Mouse (Mus musculus) CH12F3 (cell line): ENCODE results near the gene 2410015M20Rik.

Experiments
- in situ Hi-C: fragments of 300-500 bp; cut with MboI; formaldehyde crosslinking; loops from 2 replicates; pipeline ENCODE4 v1.14.3; 2020; ENCODE audit warnings: low sequenced_read_pairs

The 2410015M20Rik gene

GRCm38 (mm10) chr17:56572939-56573338 is 36.6 kb downstream of the 2410015M20Rik start:
- in situ Hi-C loops = no loop called here

DNA sequence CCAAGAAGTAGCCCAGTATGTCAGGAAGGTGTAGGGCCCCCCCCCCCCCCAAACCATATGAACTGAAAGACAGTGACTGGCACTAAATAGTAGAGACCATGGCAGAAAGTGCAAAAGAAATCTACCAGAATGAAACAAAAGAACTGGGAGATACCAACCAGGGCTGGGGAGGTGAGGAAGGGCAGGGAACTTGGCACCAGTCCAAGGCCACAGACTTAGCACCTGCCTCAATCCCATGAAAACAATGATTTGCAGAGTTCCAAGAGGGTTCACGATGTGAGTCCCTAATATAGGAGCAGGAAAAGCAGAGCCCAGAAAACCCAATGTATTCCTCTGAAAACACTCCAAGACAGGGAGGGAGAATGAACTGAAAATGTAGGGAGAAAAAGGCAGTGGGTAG is 37.4 kb downstream of the 2410015M20Rik start:
- in situ Hi-C loops = no loop called here

DNA sequence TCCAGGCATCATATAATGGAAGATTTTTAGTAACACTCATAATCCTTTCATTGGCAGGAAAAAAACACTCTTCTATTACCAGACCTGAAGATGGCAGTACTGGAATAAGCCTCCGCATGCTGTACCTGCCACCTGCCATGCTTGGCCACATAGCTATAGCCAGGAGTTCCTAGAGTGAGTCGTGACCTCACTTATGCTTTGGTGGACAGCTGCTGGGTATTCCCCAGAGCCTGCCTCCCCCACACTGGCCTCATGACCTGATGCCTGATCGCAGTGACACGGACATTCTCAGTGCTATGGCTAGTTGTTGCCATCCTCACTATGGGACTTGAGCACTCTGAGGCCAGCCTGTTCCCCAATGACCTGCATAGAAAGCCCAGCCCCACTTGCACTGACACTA is 39.3 kb downstream of the 2410015M20Rik start:
- in situ Hi-C loops = no loop called here

- in situ Hi-C loops = no loop called here
Observed at GRCm38 (mm10) chr17:56567370-56567769, 42.2 kb downstream of the 2410015M20Rik start.

DNA sequence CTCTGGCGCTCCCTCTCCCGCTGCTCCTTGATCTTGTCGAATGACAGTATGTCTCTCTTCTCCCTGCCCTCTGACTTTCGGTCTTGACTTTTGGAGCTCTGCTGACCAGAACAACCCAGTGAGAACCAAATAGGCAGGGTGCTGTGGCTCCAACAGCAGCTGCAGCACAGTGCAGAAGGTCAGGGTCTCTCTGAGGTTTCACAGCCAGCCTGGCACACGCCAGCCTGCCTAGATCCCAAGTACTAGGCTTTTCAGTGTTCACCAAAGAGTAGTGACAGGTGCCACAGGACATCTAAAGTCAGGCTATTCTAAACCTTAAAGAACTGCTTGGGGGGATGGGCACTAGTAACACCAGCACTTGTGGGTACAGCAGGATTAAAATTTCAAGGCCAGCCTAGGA is 42.7 kb downstream of the 2410015M20Rik start:
- in situ Hi-C loops = no loop called here

- in situ Hi-C loops = no loop called here
Observed at GRCm38 (mm10) chr17:56566293-56566692, 43.3 kb downstream of the 2410015M20Rik start.

GRCm38 (mm10) chr17:56561866-56562265 is 47.7 kb downstream of the 2410015M20Rik start:
- in situ Hi-C loops = no loop called here

- in situ Hi-C loops = no loop called here
Observed at GRCm38 (mm10) chr17:56560131-56560530, 49.4 kb downstream of the 2410015M20Rik start.

GRCm38 (mm10) chr17:56559386-56559785 is 50.2 kb downstream of the 2410015M20Rik start:
- in situ Hi-C loops = loop anchor here (5.0 kb wide), 1 partner anchor 202 kb away; no protein-coding TSS in a partner anchor

DNA sequence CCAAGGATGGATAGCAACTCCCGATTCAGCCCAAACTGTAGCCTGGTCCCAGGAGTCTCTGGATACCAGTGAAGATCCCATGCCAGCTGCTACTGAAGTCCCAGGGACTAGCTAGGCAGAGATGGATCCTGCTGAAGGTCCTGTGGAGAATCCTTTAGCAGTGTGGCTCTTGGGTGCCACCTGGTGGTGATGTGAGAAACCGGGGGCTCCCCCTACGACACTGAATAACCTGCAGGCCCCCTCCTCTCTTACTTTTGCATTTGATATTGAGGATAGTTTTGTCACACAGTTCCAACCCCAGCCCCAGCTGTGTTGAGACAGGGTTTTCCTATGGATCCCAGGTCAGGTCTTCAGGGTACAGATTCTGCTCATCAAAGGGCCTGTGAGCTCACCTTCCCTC is 51.1 kb downstream of the 2410015M20Rik start:
- in situ Hi-C loops = loop anchor here (5.0 kb wide), 1 partner anchor 201 kb away; no protein-coding TSS in a partner anchor
